Mouse (Mus musculus): ENCODE data around the gene Fam81b. TPM values are rescaled to one million over a fixed set of nuclear protein-coding genes. Genes with fewer than 3 reads are reported as not detected.

The Fam81b gene
- polyA plus RNA-seq, 1 experiment from 2014 or later: not detected

DNA sequence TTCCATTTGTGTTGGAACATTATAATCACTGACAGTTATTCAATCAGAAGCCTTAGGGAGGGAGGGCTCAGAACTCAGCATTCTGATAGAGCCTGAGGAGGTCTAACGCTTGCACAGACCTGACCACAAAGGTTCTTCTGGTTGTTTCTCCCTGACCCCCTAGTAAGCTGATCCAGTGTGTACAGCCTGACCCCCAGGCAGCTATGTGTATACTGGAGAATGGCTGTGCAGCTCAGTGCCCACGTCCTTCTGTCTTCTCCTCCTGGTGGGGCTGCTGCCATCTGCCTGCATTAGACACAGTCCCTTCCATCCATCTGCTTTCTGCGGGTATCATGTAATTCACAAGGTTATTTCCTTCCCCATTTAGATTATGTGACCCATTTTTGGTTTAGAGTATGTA lies 115.7 kb downstream of the Fam81b start:
- ATAC-seq (ENCODE audit: low read depth): no peak

DNA sequence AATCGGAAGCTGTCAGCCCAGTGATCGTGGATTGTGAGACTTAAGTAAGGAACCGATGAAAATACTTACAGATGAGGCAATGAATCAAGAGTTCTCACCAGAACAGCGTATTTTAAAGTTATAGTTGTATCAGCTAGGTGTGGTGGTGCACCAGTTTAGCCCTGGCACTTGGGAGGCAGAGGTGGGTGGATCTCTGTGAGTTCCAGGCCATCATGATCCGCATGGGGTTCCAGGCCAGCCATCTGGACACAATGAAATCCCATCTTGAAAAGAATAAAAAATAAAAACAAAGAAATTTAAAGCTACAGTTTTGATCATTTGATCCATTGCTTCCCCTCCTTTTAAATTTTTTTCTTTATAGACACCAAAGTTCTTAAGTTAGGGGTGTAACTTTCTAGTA lies 117.2 kb downstream of the Fam81b start:
- no peak overlapping the region for H3K9ac ChIP-seq
- no peak overlapping the region for H3K4me2 ChIP-seq
- H3K27me3 ChIP-seq: no peaks in the 10 kb centered on the region
- H3K9me3 ChIP-seq: no peaks in the 10 kb centered on the region
- 97% methylated on average over 5 of the region's 5 CpGs for WGBS
- peaks cover 50% of the 10 kb centered on the region for H3K36me3 ChIP-seq
- no peak for ATAC-seq (ENCODE audit: low read depth)
- no peak overlapping the region for H3K4me3 ChIP-seq
- H3K27ac ChIP-seq (replicated peaks): no peak overlapping the region
- H3K4me1 ChIP-seq (replicated peaks): no peaks in the 10 kb centered on the region

More for the DNA sequence above, 115.7 kb downstream of the Fam81b start:
- 80% methylated on average over 3 of the region's 3 CpGs for WGBS
- Histone ChIP-seq H3K4me2 (no peak overlapping the region), H3K9ac (no peak overlapping the region), H3K4me3 (no peak overlapping the region), H3K9me3 (no peaks in the 10 kb centered on the region), H3K36me3 (peaks cover 51% of the 10 kb centered on the region), H3K27me3 (no peaks in the 10 kb centered on the region), H3K4me1 (replicated peaks) (no peaks in the 10 kb centered on the region), H3K27ac (replicated peaks) (no peak overlapping the region)

- Histone ChIP-seq H3K9me3 (0 out of 2 replicates have a peak, but pooled peaks cover 6% of the 10 kb centered on the region), H3K4me1 (replicated peaks) (no peaks in the 10 kb centered on the region), H3K36me3 (peaks cover 33% of the 10 kb centered on the region), H3K4me2 (no peak overlapping the region), H3K4me3 (no peak overlapping the region), H3K27me3 (no peaks in the 10 kb centered on the region), H3K27ac (replicated peaks) (no peak overlapping the region), H3K9ac (no peak overlapping the region)
- 94% methylated on average over 5 of the region's 5 CpGs for WGBS
- no peak for ATAC-seq (ENCODE audit: low read depth)
Observed at GRCm38 (mm10) chr13:76178700-76179099, 126.2 kb downstream of the Fam81b start.

- no peak overlapping the region for H3K9ac ChIP-seq
- no peak overlapping the region for H3K4me2 ChIP-seq
- no peak overlapping the region for H3K27ac ChIP-seq (replicated peaks)
- no peak overlapping the region for H3K4me3 ChIP-seq
- no peak for ATAC-seq (ENCODE audit: low read depth)
- H3K9me3 ChIP-seq: 0 out of 2 replicates have a peak, but pooled peaks cover 6% of the 10 kb centered on the region
- H3K4me1 ChIP-seq (replicated peaks): no peaks in the 10 kb centered on the region
- H3K27me3 ChIP-seq: no peaks in the 10 kb centered on the region
- H3K36me3 ChIP-seq: peaks cover 26% of the 10 kb centered on the region
Observed at GRCm38 (mm10) chr13:76174297-76174696, 130.6 kb downstream of the Fam81b start.

- Histone ChIP-seq H3K27me3 (no peaks in the 10 kb centered on the region), H3K36me3 (peaks cover 55% of the 10 kb centered on the region), H3K9ac (no peak overlapping the region), H3K4me2 (no peak overlapping the region), H3K4me3 (no peak overlapping the region), H3K4me1 (replicated peaks) (no peaks in the 10 kb centered on the region), H3K9me3 (no peaks in the 10 kb centered on the region), H3K27ac (replicated peaks) (no peak overlapping the region)
- WGBS: 96% methylated on average over 2 of the region's 2 CpGs
- no peak for ATAC-seq (ENCODE audit: low read depth)
Observed at GRCm38 (mm10) chr13:76160587-76160986, 144.3 kb downstream of the Fam81b start.

- Histone ChIP-seq H3K4me3 (no peak overlapping the region), H3K27me3 (no peaks in the 10 kb centered on the region), H3K36me3 (peaks cover 57% of the 10 kb centered on the region), H3K9me3 (no peaks in the 10 kb centered on the region), H3K4me2 (no peak overlapping the region), H3K9ac (no peak overlapping the region), H3K4me1 (replicated peaks) (no peaks in the 10 kb centered on the region), H3K27ac (replicated peaks) (no peak overlapping the region)
- no peak for ATAC-seq (ENCODE audit: low read depth)
- WGBS: 96% methylated on average over 1 of the region's 1 CpGs
Observed at GRCm38 (mm10) chr13:76157508-76157907, 147.4 kb downstream of the Fam81b start.

GRCm38 (mm10) chr13:76157099-76157498 lies 147.8 kb downstream of the Fam81b start:
- 93% methylated on average over 3 of the region's 3 CpGs for WGBS
- H3K27me3 ChIP-seq: no peaks in the 10 kb centered on the region
- peaks cover 54% of the 10 kb centered on the region for H3K36me3 ChIP-seq
- no peaks in the 10 kb centered on the region for H3K9me3 ChIP-seq
- H3K4me3 ChIP-seq: no peak overlapping the region
- no peaks in the 10 kb centered on the region for H3K4me1 ChIP-seq (replicated peaks)
- H3K27ac ChIP-seq (replicated peaks): no peak overlapping the region
- no peak overlapping the region for H3K4me2 ChIP-seq
- ATAC-seq (ENCODE audit: low read depth): no peak
- H3K9ac ChIP-seq: no peak overlapping the region

Small RNA genes within 50 kb of the gene (microRNA-seq; reads per million reads assigned to microRNA genes)
- gene Gm24025: not detected

Other genes with a start within 250 kb of the Fam81b start
- 3.2 and 4.0 TPM in 2 replicates for gene Gpr150, start 248.1 kb downstream of the Fam81b start, polyA plus RNA-seq (2015; fragmentation: Nextera tagmentation; extraction: Ambion mirVana)
- gene Arsk, start 206.4 kb downstream of the Fam81b start, polyA plus RNA-seq (2015; fragmentation: Nextera tagmentation; extraction: Ambion mirVana): 4.0 and 4.3 TPM in 2 replicates
- gene Ttc37, start 206.3 kb downstream of the Fam81b start, polyA plus RNA-seq (2015; fragmentation: Nextera tagmentation; extraction: Ambion mirVana): 9.6 and 10.3 TPM in 2 replicates
- gene Mctp1, start 79.5 kb upstream of the Fam81b start, polyA plus RNA-seq (2015; fragmentation: Nextera tagmentation; extraction: Ambion mirVana): 1.1 TPM in 2 replicates